Mouse (Mus musculus) CH12.LX (cell line): ENCODE results near the gene Gm5767.

ENCODE experiments used
- BHLHE40 ChIP-seq: IDR thresholded peaks from 2 replicates; pipeline ENCODE4 v1.6.1; 2011; ENCODE audit warnings: mild to moderate bottlenecking, low read depth, low read length, improper control_type of control experiment
- CHD2 ChIP-seq: IDR thresholded peaks from 2 replicates; pipeline ENCODE4 v1.6.1; 2011; ENCODE audit warnings: low read length, improper control_type of control experiment
- CTCF ChIP-seq, 2 experiments: IDR thresholded peaks in 1 of 2; conservative IDR thresholded peaks in 1 of 2; 2 replicates each; pipeline ENCODE4 v1.5.1; 2011 to 2012; ENCODE audit warnings: low read depth in 2 of 2, low read length in 2 of 2, improper control_type of control experiment in 1 of 2, inconsistent platforms in 1 of 2, mild to moderate bottlenecking in 1 of 2, moderate library complexity in 1 of 2
- KAT2A ChIP-seq: IDR thresholded peaks from 2 replicates; pipeline ENCODE4 v1.6.1; 2012; ENCODE audit warnings: low read length, improper control_type of control experiment, inconsistent platforms; ENCODE audit not compliant: insufficient replicate concordance
- MXI1 ChIP-seq: IDR thresholded peaks from 2 replicates; pipeline ENCODE4 v1.6.1; 2011; ENCODE audit warnings: mild to moderate bottlenecking, low read depth, low read length, improper control_type of control experiment
- POLR2A ChIP-seq: IDR thresholded peaks from 2 replicates; pipeline ENCODE4 v1.6.1; 2011; ENCODE audit warnings: low read depth, mild to moderate bottlenecking, improper control_type of control experiment, low read length
- POLR2AphosphoS2 ChIP-seq: IDR thresholded peaks from 2 replicates; pipeline ENCODE4 v1.6.1; 2011; ENCODE audit warnings: low read depth, low read length, improper control_type of control experiment
- RCOR1 ChIP-seq: conservative IDR thresholded peaks from 2 replicates; pipeline ENCODE4 v1.6.1; 2012; ENCODE audit warnings: low read depth, mild to moderate bottlenecking, inconsistent platforms, low read length, improper control_type of control experiment
- USF1 ChIP-seq: IDR thresholded peaks from 2 replicates; pipeline ENCODE4 v1.6.1; 2014; ENCODE audit warnings: low read depth, mild to moderate bottlenecking, inconsistent platforms, low read length, improper control_type of control experiment
- USF2 ChIP-seq: conservative IDR thresholded peaks from 2 replicates; pipeline ENCODE4 v1.6.1; 2011; ENCODE audit warnings: low read depth, low read length, improper control_type of control experiment
- ZMIZ1 ChIP-seq: IDR thresholded peaks from 2 replicates; pipeline ENCODE4 v1.6.1; 2012; ENCODE audit warnings: low read depth, mild to moderate bottlenecking, inconsistent platforms, low read length, improper control_type of control experiment
- ZNF384 ChIP-seq: IDR thresholded peaks from 2 replicates; pipeline ENCODE4 v1.6.1; 2012; ENCODE audit warnings: low read depth, low read length, improper control_type of control experiment, inconsistent platforms

DNA sequence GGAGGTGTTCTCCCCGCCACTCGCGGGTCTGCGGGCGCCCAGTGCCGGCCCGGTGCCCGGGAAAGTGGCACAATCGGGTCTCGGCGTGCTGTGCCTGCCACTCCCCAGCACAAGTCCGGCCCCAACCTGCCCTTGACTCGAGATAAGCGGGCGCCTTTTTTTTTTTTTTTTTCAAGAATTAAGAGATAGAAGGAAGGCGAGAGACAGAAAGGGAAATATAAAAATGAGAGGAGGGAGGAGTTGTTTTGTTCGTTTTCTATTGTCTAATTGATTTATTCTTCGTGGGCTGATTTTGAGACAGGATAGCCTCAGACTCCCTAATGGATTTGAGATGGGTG is 8.3 kb upstream of the Gm5767 start:
- TF ChIP-seq ZMIZ1 (no peak), CHD2 (no peak), USF1 (no peak), POLR2A (no peak), MXI1 (no peak), CTCF (conservative IDR thresholded peaks at IDR 0.05 in 1 of 2, IDR thresholded peaks at IDR 0.05 in 1 of 2; ENCODE audit: low read depth in 2 of 2, low read length in 2 of 2) (no peak), BHLHE40 (no peak), RCOR1 (no peak), POLR2AphosphoS2 (no peak), USF2 (no peak), ZNF384 (peak; percentile 85), KAT2A (no peak)
